Mouse (Mus musculus) MEL (cell line): ENCODE measurements around the gene Tspan9. TPM values are rescaled to one million over a fixed set of nuclear protein-coding genes. Genes with fewer than 3 reads are reported as not detected.

Experiments
- DNase-seq: peaks from one replicate; pipeline ENCODE4 v3.0.0; 2011; ENCODE audit warnings: low read depth, low spot score
- H3K27ac ChIP-seq: 2 replicates; pipeline ENCODE4 v1.5.1; 2012; ENCODE audit warnings: low read depth, mild to moderate bottlenecking, control low read depth, low read length, moderate library complexity; ENCODE audit not compliant: control insufficient read depth
- H3K27me3 ChIP-seq, 2 experiments: fragments of 150-350 bp in 1 of 2; sonication (generic) in 1 of 2; 2 replicates each; pipeline ENCODE4 v1.6.1; 2012; ENCODE audit warnings: low read length in 2 of 2, mild to moderate bottlenecking in 2 of 2, improper control_type of control experiment in 1 of 2, moderate library complexity in 1 of 2; ENCODE audit not compliant: insufficient read depth in 2 of 2, control insufficient read depth in 1 of 2
- H3K36me3 ChIP-seq, 2 experiments: 2 replicates each; pipeline ENCODE4 v1.6.1; 2012 to 2014; ENCODE audit warnings: low read length in 2 of 2, improper control_type of control experiment in 1 of 2, inconsistent platforms in 1 of 2, mild to moderate bottlenecking in 1 of 2; ENCODE audit not compliant: insufficient read depth in 2 of 2, control insufficient read depth in 1 of 2
- H3K4me1 ChIP-seq, 2 experiments: fragments of 150-350 bp in 1 of 2; sonication (generic) in 1 of 2; 2 replicates each; pipeline ENCODE4 v1.6.1; 2012; ENCODE audit warnings: low read length in 2 of 2, improper control_type of control experiment in 1 of 2, mild to moderate bottlenecking in 1 of 2; ENCODE audit not compliant: insufficient read depth in 2 of 2, control insufficient read depth in 1 of 2
- H3K4me3 ChIP-seq, 2 experiments: fragments of 150-350 bp in 1 of 2; sonication (generic) in 1 of 2; 2 replicates each; pipeline ENCODE4 v1.5.1; 2012; ENCODE audit warnings: low read depth in 2 of 2, low read length in 2 of 2, mild to moderate bottlenecking in 2 of 2, moderate library complexity in 2 of 2, control low read depth in 1 of 2, improper control_type of control experiment in 1 of 2; ENCODE audit not compliant: control insufficient read depth in 1 of 2, insufficient read depth in 1 of 2
- H3K79me2 ChIP-seq: 2 replicates; pipeline ENCODE4 v1.6.1; 2012; ENCODE audit warnings: mild to moderate bottlenecking, low read length, moderate library complexity; ENCODE audit not compliant: control insufficient read depth, poor library complexity, insufficient read depth
- H3K9ac ChIP-seq: 2 replicates; pipeline ENCODE4 v1.6.1; 2012; ENCODE audit warnings: low read depth, mild to moderate bottlenecking, control low read depth, low read length, moderate library complexity; ENCODE audit not compliant: control insufficient read depth, poor library complexity, severe bottlenecking
- H3K9me3 ChIP-seq: fragments of 150-350 bp; sonication (generic); replicated peaks from 2 replicates; pipeline ENCODE4 v1.6.1; 2012; ENCODE audit warnings: mild to moderate bottlenecking, low read length, improper control_type of control experiment, moderate library complexity; ENCODE audit not compliant: insufficient read depth
- CHD2 ChIP-seq: IDR thresholded peaks from 2 replicates; pipeline ENCODE4 v1.6.1; 2011; ENCODE audit warnings: low read length, improper control_type of control experiment
- E2F4 ChIP-seq: IDR thresholded peaks from 2 replicates; pipeline ENCODE4 v1.6.1; 2011; ENCODE audit warnings: low read depth, low read length, improper control_type of control experiment, borderline replicate concordance
- ETS1 ChIP-seq: IDR thresholded peaks from 2 replicates; pipeline ENCODE4 v1.6.1; 2012; ENCODE audit warnings: low read depth, mild to moderate bottlenecking, inconsistent platforms, low read length, improper control_type of control experiment, moderate library complexity
- GABPA ChIP-seq: IDR thresholded peaks from 2 replicates; pipeline ENCODE4 v1.6.1; 2012; ENCODE audit warnings: low read depth, mild to moderate bottlenecking, inconsistent platforms, low read length, improper control_type of control experiment, moderate library complexity
- GATA1 ChIP-seq: IDR thresholded peaks from 2 replicates; pipeline ENCODE4 v1.6.1; 2011; ENCODE audit warnings: low read depth, low read length, improper control_type of control experiment
- HCFC1 ChIP-seq: IDR thresholded peaks from 2 replicates; pipeline ENCODE4 v1.6.1; 2012; ENCODE audit warnings: low read depth, mild to moderate bottlenecking, inconsistent platforms, low read length, improper control_type of control experiment, moderate library complexity
- KAT2A ChIP-seq: conservative IDR thresholded peaks from 2 replicates; pipeline ENCODE4 v1.6.1; 2012; ENCODE audit warnings: low read depth, low read length, improper control_type of control experiment, inconsistent platforms
- MAX ChIP-seq: IDR thresholded peaks from 2 replicates; pipeline ENCODE4 v1.6.1; 2011; ENCODE audit warnings: low read length, improper control_type of control experiment
- MYB ChIP-seq: IDR thresholded peaks from 2 replicates; pipeline ENCODE4 v1.6.1; 2011; ENCODE audit warnings: mild to moderate bottlenecking, low read depth, low read length, improper control_type of control experiment
- MYC ChIP-seq: IDR thresholded peaks from 2 replicates; pipeline ENCODE4 v1.6.1; 2011; ENCODE audit warnings: low read depth, mild to moderate bottlenecking, low read length, improper control_type of control experiment, moderate library complexity
- NRF1 ChIP-seq: IDR thresholded peaks from 2 replicates; pipeline ENCODE4 v1.6.1; 2014; ENCODE audit warnings: low read depth, mild to moderate bottlenecking, inconsistent platforms, low read length, improper control_type of control experiment, moderate library complexity; ENCODE audit not compliant: poor library complexity, insufficient read depth, severe bottlenecking
- POLR2AphosphoS2 ChIP-seq: IDR thresholded peaks from 2 replicates; pipeline ENCODE4 v1.6.1; 2011; ENCODE audit warnings: low read length, improper control_type of control experiment
- POLR2AphosphoS5 ChIP-seq: IDR thresholded peaks from 2 replicates; pipeline ENCODE4 v1.6.1; 2012; ENCODE audit warnings: low read depth, borderline replicate concordance, mild to moderate bottlenecking, inconsistent platforms, low read length, moderate library complexity, mixed read lengths
- RCOR1 ChIP-seq: IDR thresholded peaks from 2 replicates; pipeline ENCODE4 v1.6.1; 2012; ENCODE audit warnings: low read depth, mild to moderate bottlenecking, inconsistent platforms, low read length, improper control_type of control experiment
- SIN3A ChIP-seq: IDR thresholded peaks from 2 replicates; pipeline ENCODE4 v1.6.1; 2012; ENCODE audit warnings: low read length, improper control_type of control experiment, inconsistent platforms
- TBP ChIP-seq: IDR thresholded peaks from 2 replicates; pipeline ENCODE4 v1.8.0; 2011; ENCODE audit warnings: low read depth, low read length, improper control_type of control experiment
- TCF12 ChIP-seq: IDR thresholded peaks from 2 replicates; pipeline ENCODE4 v1.6.1; 2014; ENCODE audit warnings: low read depth, mild to moderate bottlenecking, inconsistent platforms, low read length, improper control_type of control experiment, moderate library complexity
- UBTF ChIP-seq: IDR thresholded peaks from 2 replicates; pipeline ENCODE4 v1.6.1; 2012; ENCODE audit warnings: low read depth, mild to moderate bottlenecking, inconsistent platforms, low read length, improper control_type of control experiment, moderate library complexity, borderline replicate concordance; ENCODE audit not compliant: insufficient read depth
- ZC3H11A ChIP-seq: IDR thresholded peaks from 2 replicates; pipeline ENCODE4 v1.6.1; 2012; ENCODE audit warnings: low read depth, mild to moderate bottlenecking, inconsistent platforms, low read length, improper control_type of control experiment
- ZKSCAN1 ChIP-seq: IDR thresholded peaks from 2 replicates; pipeline ENCODE4 v1.6.1; 2012; ENCODE audit warnings: low read depth, mild to moderate bottlenecking, inconsistent platforms, low read length, improper control_type of control experiment, moderate library complexity
- ZMIZ1 ChIP-seq: IDR thresholded peaks from 2 replicates; pipeline ENCODE4 v1.6.1; 2012; ENCODE audit warnings: low read depth, mild to moderate bottlenecking, inconsistent platforms, low read length, improper control_type of control experiment, moderate library complexity
- polyA plus RNA-seq, 2 experiments: library from polyadenylated mRNA; stranded (reverse) in 1 of 2; unstranded in 1 of 2; fragments of >175 nt in 1 of 2; fragments of >200 nt in 1 of 2; gene quantifications; 2 replicates each; pipeline versions ENCODE4 v1.2.1 to v1.2.4; 2012; ENCODE audit warnings: low replicate concordance in 2 of 2, low read depth in 1 of 2; ENCODE audit not compliant: insufficient read length in 2 of 2, insufficient read depth in 1 of 2, missing spikeins in 1 of 2
- total RNA-seq: library from RNA; depleted of rRNA; stranded (reverse); fragments of 300-350 nt; gene quantifications from 2 replicates; pipeline ENCODE4 v1.2.3, GENCODE M21; 2012

Tspan9 gene
- total and polyA plus RNA-seq, 3 experiments: 0.08 to 3.4 TPM; not detected in 1

DNA sequence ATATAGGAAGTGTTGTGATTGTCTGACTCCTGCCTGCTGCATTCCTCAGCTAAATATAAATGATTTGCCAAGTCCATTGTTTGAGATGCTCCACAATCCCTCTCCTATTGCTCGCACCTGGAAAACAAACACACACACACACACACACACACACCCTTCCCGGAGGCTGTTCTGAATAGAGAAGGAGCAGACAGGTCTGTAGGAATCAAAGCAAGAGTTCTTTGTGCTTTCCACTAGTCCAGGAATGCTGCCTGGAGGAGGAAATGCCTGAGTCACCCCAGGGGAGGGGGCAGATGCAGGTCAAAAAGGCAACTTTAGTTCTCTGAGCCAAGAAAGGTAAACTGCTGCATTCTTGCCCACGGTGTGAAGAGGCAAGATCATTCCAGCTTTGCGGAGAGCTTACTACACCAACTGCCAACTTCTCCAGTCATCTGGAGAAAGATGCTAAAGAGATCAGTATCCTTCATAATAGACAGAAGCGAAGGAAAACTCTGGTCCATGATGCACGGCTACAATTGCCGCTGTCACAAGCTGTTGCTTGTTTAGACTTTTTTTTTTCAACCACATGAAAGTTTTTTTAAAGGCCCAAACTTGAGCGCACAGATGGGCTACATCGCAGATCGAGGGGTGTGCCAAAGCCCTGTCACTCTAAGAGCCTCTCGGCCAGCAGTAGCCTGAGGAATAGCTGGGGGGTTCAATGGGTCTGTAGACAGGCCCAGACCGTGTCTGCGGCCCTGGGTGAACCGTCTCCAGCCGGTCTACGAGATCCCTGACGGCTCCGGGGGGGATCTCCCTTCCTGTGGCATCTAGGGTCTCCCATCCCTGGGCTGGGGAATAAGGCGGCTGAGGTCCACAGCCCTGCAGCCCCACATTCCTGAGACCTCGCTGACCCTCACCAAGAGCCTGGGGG, 770 bp downstream of the Tspan9 start:
- Histone ChIP-seq H3K27ac (no peak overlapping the region), H3K79me2 (no peaks in the 10 kb centered on the region), H3K27me3 (no peaks in the 10 kb centered on the region), H3K4me3 (no peak overlapping the region), H3K9me3 (no peaks in the 10 kb centered on the region), H3K36me3 (no peaks in the 10 kb centered on the region), H3K4me1 (no peaks in the 10 kb centered on the region), H3K9ac (no peak overlapping the region)
- no peak for DNase-seq
- TF ChIP-seq NRF1: no peak
- TF ChIP-seq RCOR1: no peak
- TF ChIP-seq ZMIZ1: no peak
- TF ChIP-seq E2F4: no peak
- TF ChIP-seq SIN3A: no peak
- TF ChIP-seq ZC3H11A: no peak
- no peak for TF ChIP-seq GATA1
- no peak for TF ChIP-seq POLR2AphosphoS2
- no peak for TF ChIP-seq ZKSCAN1
- no peak for TF ChIP-seq POLR2AphosphoS5
- TF ChIP-seq GABPA: no peak
- TF ChIP-seq MYC: no peak
- TF ChIP-seq TCF12: no peak
- no peak for TF ChIP-seq TBP
- no peak for TF ChIP-seq ETS1
- TF ChIP-seq MYB: no peak
- TF ChIP-seq MAX: no peak
- TF ChIP-seq HCFC1: no peak
- no peak for TF ChIP-seq KAT2A
- TF ChIP-seq UBTF: no peak

DNA sequence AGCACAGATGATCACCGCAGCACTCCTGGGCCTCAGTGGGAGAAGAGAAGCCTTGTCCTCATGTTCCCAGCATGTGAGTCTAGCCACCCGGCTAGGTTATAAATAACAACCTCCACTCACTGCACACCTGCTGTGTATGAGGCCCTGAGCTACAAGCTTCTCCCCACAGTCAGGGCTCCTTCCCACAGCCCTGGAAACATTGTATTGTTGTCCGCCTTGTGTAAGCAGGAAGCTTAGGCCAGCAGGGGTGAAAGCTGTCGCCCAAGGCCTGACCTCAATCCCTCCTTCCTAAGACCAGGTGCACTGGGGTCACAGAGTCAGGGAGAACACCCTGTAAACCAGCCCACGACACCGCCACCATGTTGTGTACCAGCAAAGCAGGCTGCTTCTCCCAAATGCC, 2.7 kb downstream of the Tspan9 start:
- DNase-seq: no peak
- Histone ChIP-seq H3K79me2 (no peaks in the 10 kb centered on the region), H3K9ac (no peak overlapping the region), H3K4me3 (no peak overlapping the region), H3K36me3 (no peaks in the 10 kb centered on the region), H3K27me3 (no peaks in the 10 kb centered on the region), H3K27ac (no peak overlapping the region)
- TF ChIP-seq CHD2 (no peak), E2F4 (no peak)
- TF ChIP-seq, all 39 proteins: peak for 0
- Histone ChIP-seq H3K4me1 (no peaks in the 10 kb centered on the region), H3K9me3 (no peaks in the 10 kb centered on the region)
